Mouse (Mus musculus): ENCODE results near the gene Lax1. TPM values are rescaled to one million over a fixed set of nuclear protein-coding genes. Genes with fewer than 3 reads are reported as not detected.

Gene Lax1
- polyA plus RNA-seq (2011; ENCODE audit: insufficient read depth, insufficient read length, low replicate concordance, missing spikeins), result 9.5 and 16.1 TPM in 2 replicates

GRCm38 (mm10) chr1:133689897-133690296, at the start of gene Lax1:
Gene Lax1, minus strand, starts transcription at chr1:133690108.
- peak within 1 kb of the TSS; percentile 62 for H3K4me3 ChIP-seq (replicated peaks; ENCODE audit: control insufficient read depth, low read depth, low read length)
- peaks cover 4% of the 10 kb centered on the region; the same call in 1 of the 2 replicates for H3K4me1 ChIP-seq (ENCODE audit: control insufficient read depth, insufficient read depth, low read length)
- 2% methylated on average over 6 of the region's 6 CpGs for WGBS
- H3K27ac ChIP-seq (ENCODE audit: control insufficient read depth, insufficient read depth, low read depth, low read length, poor library complexity), result peak within 1 kb of the TSS; percentile 86
- no peak for TF ChIP-seq CTCF (IDR thresholded peaks at IDR 0.05; ENCODE audit: control insufficient read depth, insufficient read depth, low read length)

DNA sequence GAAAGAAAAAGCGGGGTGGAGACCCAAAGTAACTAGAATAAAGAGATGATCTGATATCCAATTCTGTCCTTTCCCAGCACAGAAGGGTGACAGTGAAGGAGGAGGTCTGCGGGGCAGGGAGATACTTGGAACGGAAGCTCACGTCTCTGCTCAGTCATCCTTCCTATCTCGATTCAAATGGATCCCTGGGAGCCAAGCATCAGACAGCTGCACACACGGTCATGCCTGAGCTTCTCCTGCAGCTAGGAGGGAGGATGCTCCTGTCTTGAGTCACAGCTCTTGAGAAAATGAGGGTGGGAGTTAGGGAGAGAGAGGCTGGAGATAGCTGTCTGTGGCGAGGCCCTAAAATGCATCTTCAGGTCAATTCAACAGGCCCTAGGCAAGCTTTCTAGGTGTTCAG, 46.8 kb upstream of the Lax1 start:
- TF ChIP-seq CTCF (IDR thresholded peaks at IDR 0.05; ENCODE audit: control insufficient read depth, insufficient read depth, low read length) (no peak), POLR2A (IDR thresholded peaks at IDR 0.05; ENCODE audit: borderline replicate concordance, control insufficient read depth, low read depth, low read length) (no peak)
- Histone ChIP-seq H3K27ac (ENCODE audit: control insufficient read depth, insufficient read depth, low read depth, low read length, poor library complexity) (no peak overlapping the region), H3K4me1 (ENCODE audit: control insufficient read depth, insufficient read depth, low read length) (no peaks in the 10 kb centered on the region), H3K4me3 (replicated peaks; ENCODE audit: control insufficient read depth, low read depth, low read length) (no peak overlapping the region)
- 85% methylated on average over 7 of the region's 7 CpGs for WGBS

GRCm38 (mm10) chr1:133735995-133736652, 46.2 kb upstream of the Lax1 start:
- WGBS, result 78% methylated on average over 17 of the region's 17 CpGs

GRCm38 (mm10) chr1:133732814-133733213, 42.9 kb upstream of the Lax1 start:
- 95% methylated on average over 11 of the region's 11 CpGs for WGBS
- TF ChIP-seq POLR2A (IDR thresholded peaks at IDR 0.05; ENCODE audit: borderline replicate concordance, control insufficient read depth, low read depth, low read length) (no peak), CTCF (IDR thresholded peaks at IDR 0.05; ENCODE audit: control insufficient read depth, insufficient read depth, low read length) (no peak)
- H3K4me3 ChIP-seq (replicated peaks; ENCODE audit: control insufficient read depth, low read depth, low read length), result no peak overlapping the region
- H3K4me1 ChIP-seq (ENCODE audit: control insufficient read depth, insufficient read depth, low read length), result no peaks in the 10 kb centered on the region
- H3K27ac ChIP-seq (ENCODE audit: control insufficient read depth, insufficient read depth, low read depth, low read length, poor library complexity), result no peak overlapping the region

More at GRCm38 (mm10) chr1:133735995-133736652, 46.2 kb upstream of the Lax1 start:
- peak; percentile 79 for TF ChIP-seq CTCF (IDR thresholded peaks at IDR 0.05; ENCODE audit: control insufficient read depth, insufficient read depth, low read length)
- no peak for TF ChIP-seq POLR2A (IDR thresholded peaks at IDR 0.05; ENCODE audit: borderline replicate concordance, control insufficient read depth, low read depth, low read length)
- Histone ChIP-seq H3K4me1 (ENCODE audit: control insufficient read depth, insufficient read depth, low read length) (no peaks in the 10 kb centered on the region), H3K27ac (ENCODE audit: control insufficient read depth, insufficient read depth, low read depth, low read length, poor library complexity) (no peak overlapping the region), H3K4me3 (replicated peaks; ENCODE audit: control insufficient read depth, low read depth, low read length) (no peak overlapping the region)

- Histone ChIP-seq H3K27ac (ENCODE audit: control insufficient read depth, insufficient read depth, low read depth, low read length, poor library complexity) (no peak overlapping the region), H3K4me1 (ENCODE audit: control insufficient read depth, insufficient read depth, low read length) (no peaks in the 10 kb centered on the region), H3K4me3 (replicated peaks; ENCODE audit: control insufficient read depth, low read depth, low read length) (no peak overlapping the region)
- 71% methylated on average over 7 of the region's 7 CpGs for WGBS
- no peak for TF ChIP-seq POLR2A (IDR thresholded peaks at IDR 0.05; ENCODE audit: borderline replicate concordance, control insufficient read depth, low read depth, low read length)
- TF ChIP-seq CTCF (IDR thresholded peaks at IDR 0.05; ENCODE audit: control insufficient read depth, insufficient read depth, low read length), result no peak
Measured at GRCm38 (mm10) chr1:133728339-133728738, 38.4 kb upstream of the Lax1 start.

DNA sequence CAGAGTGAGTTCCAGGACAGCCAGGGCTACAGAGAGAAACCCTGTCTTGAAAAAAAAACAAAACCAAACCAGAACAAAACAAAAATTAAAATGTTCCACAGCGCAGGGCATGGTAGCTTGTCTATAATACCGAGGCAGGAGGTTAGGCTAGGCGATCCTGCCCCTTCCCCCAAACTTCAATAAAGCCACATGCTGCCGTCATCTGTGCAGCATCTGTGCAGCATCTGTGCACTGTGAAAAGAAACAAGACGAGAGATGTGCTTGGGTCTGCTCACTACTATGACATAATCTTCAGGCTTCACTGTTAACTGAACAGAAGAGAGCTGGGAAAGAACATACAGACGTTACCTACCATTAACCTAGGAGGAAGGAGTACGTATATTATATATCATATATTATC, 30.4 kb upstream of the Lax1 start:
- Histone ChIP-seq H3K4me1 (ENCODE audit: control insufficient read depth, insufficient read depth, low read length) (no peaks in the 10 kb centered on the region), H3K27ac (ENCODE audit: control insufficient read depth, insufficient read depth, low read depth, low read length, poor library complexity) (no peak overlapping the region), H3K4me3 (replicated peaks; ENCODE audit: control insufficient read depth, low read depth, low read length) (no peak overlapping the region)
- TF ChIP-seq POLR2A (IDR thresholded peaks at IDR 0.05; ENCODE audit: borderline replicate concordance, control insufficient read depth, low read depth, low read length), result no peak
- no peak for TF ChIP-seq CTCF (IDR thresholded peaks at IDR 0.05; ENCODE audit: control insufficient read depth, insufficient read depth, low read length)
- 90% methylated on average over 7 of the region's 7 CpGs for WGBS

DNA sequence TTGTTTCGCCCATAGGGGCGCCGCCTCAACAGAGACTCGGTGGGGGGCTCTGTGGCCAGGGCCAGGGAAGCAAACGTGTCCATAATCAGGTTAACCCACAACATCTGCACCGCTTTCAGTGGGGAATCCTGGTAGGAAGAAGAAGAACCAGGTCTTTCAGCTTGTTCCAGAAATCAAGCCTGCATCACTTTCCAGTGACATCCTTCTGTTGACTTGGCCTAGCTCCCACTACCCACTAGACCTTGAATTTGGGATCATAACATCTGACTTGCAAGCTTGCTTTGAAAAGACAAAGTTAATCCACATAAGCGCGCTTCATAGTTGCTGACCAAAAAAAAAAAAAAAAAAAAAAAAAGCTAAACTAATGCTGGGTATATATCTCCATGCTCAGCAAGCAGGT, 28.9 kb upstream of the Lax1 start:
- H3K4me3 ChIP-seq (replicated peaks; ENCODE audit: control insufficient read depth, low read depth, low read length), result no peak overlapping the region
- no peaks in the 10 kb centered on the region for H3K4me1 ChIP-seq (ENCODE audit: control insufficient read depth, insufficient read depth, low read length)
- 95% methylated on average over 8 of the region's 8 CpGs for WGBS
- no peak overlapping the region for H3K27ac ChIP-seq (ENCODE audit: control insufficient read depth, insufficient read depth, low read depth, low read length, poor library complexity)
- TF ChIP-seq CTCF (IDR thresholded peaks at IDR 0.05; ENCODE audit: control insufficient read depth, insufficient read depth, low read length) (no peak), POLR2A (IDR thresholded peaks at IDR 0.05; ENCODE audit: borderline replicate concordance, control insufficient read depth, low read depth, low read length) (no peak)

DNA sequence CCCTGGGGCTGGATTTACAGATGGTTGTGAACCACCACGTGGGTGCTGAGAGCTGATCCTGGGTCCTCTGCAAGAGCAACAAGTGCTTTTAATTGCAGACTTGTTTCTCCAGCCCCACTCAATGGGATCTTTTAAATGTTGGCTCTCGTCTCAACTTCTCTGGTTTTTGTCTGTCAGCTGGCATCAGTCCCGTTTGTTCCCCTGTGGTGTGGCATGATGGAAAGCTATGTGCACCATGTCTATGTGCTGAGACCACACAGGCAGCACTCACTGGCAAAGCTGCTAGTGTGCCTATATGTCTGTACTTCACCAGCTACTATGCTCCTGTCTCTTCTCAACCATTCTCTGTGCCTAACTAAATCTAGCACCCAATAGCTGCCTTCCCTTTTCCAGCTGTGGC, 28.4 kb upstream of the Lax1 start:
- 91% methylated on average over 3 of the region's 3 CpGs for WGBS
- no peak overlapping the region for H3K27ac ChIP-seq (ENCODE audit: control insufficient read depth, insufficient read depth, low read depth, low read length, poor library complexity)

GRCm38 (mm10) chr1:133716464-133716863, 26.6 kb upstream of the Lax1 start:
- H3K4me3 ChIP-seq (replicated peaks; ENCODE audit: control insufficient read depth, low read depth, low read length), result no peak overlapping the region
- H3K27ac ChIP-seq (ENCODE audit: control insufficient read depth, insufficient read depth, low read depth, low read length, poor library complexity), result no peak overlapping the region
- TF ChIP-seq POLR2A (IDR thresholded peaks at IDR 0.05; ENCODE audit: borderline replicate concordance, control insufficient read depth, low read depth, low read length) (no peak), CTCF (IDR thresholded peaks at IDR 0.05; ENCODE audit: control insufficient read depth, insufficient read depth, low read length) (peak; percentile 71)
- no peaks in the 10 kb centered on the region for H3K4me1 ChIP-seq (ENCODE audit: control insufficient read depth, insufficient read depth, low read length)
- 32% methylated on average over 7 of the region's 7 CpGs for WGBS

More for the DNA sequence above, 28.4 kb upstream of the Lax1 start:
- TF ChIP-seq CTCF (IDR thresholded peaks at IDR 0.05; ENCODE audit: control insufficient read depth, insufficient read depth, low read length) (no peak), POLR2A (IDR thresholded peaks at IDR 0.05; ENCODE audit: borderline replicate concordance, control insufficient read depth, low read depth, low read length) (no peak)
- Histone ChIP-seq H3K4me1 (ENCODE audit: control insufficient read depth, insufficient read depth, low read length) (no peaks in the 10 kb centered on the region), H3K4me3 (replicated peaks; ENCODE audit: control insufficient read depth, low read depth, low read length) (no peak overlapping the region)

Data from bone marrow, adult 2 months (tissue).